Mouse (Mus musculus) myocyte (in vitro differentiated cells): ENCODE measurements around the gene Capn8. TPM values are rescaled to one million over a fixed set of nuclear protein-coding genes. Genes with fewer than 3 reads are reported as not detected.

Source experiments
- H3K27me3 ChIP-seq: one replicate; pipeline ENCODE4 v1.6.1; 2011; ENCODE audit not compliant: control insufficient read depth, insufficient read depth, insufficient read length
- H3K36me3 ChIP-seq: one replicate; pipeline ENCODE4 v1.6.1; 2011; ENCODE audit not compliant: control insufficient read depth, insufficient read depth
- H3K4me2 ChIP-seq: one replicate; pipeline ENCODE4 v1.6.1; 2011; ENCODE audit warnings: low read depth, control low read depth
- H3K4me3 ChIP-seq: one replicate; pipeline ENCODE4 v1.5.1; 2011; ENCODE audit warnings: mild to moderate bottlenecking, control low read depth, moderate library complexity
- H3K79me2 ChIP-seq: one replicate; pipeline ENCODE4 v1.6.1; 2011; ENCODE audit not compliant: control insufficient read depth, insufficient read depth
- H3ac ChIP-seq: one replicate; pipeline ENCODE4 v1.6.1; 2011; ENCODE audit not compliant: control insufficient read depth, insufficient read length
- CEBPB ChIP-seq: IDR thresholded peaks from 2 replicates; pipeline ENCODE4 v1.6.1; 2011; ENCODE audit warnings: mild to moderate bottlenecking, moderate library complexity; ENCODE audit not compliant: poor library complexity, insufficient read depth, severe bottlenecking
- E2F4 ChIP-seq: IDR thresholded peaks from one replicate; pipeline ENCODE4 v1.6.1; 2011; ENCODE audit warnings: mild to moderate bottlenecking, control low read depth, moderate library complexity; ENCODE audit not compliant: insufficient read depth
- MAX ChIP-seq: IDR thresholded peaks from one replicate; pipeline ENCODE4 v1.6.1; 2011; ENCODE audit warnings: low read depth, mild to moderate bottlenecking, control low read depth
- MYOD1 ChIP-seq, 3 experiments: IDR thresholded peaks; one replicate each; pipeline ENCODE4 v1.6.1; 2011; ENCODE audit warnings: control low read depth in 2 of 3, low read depth in 2 of 3, mild to moderate bottlenecking in 2 of 3, moderate library complexity in 1 of 3; ENCODE audit not compliant: insufficient read length in 2 of 3, control insufficient read depth in 1 of 3
- MYOG ChIP-seq, 3 experiments: IDR thresholded peaks; one replicate each; pipeline ENCODE4 v1.6.1; 2011; ENCODE audit warnings: control low read depth in 2 of 3, low read depth in 2 of 3, mild to moderate bottlenecking in 2 of 3; ENCODE audit not compliant: insufficient read length in 2 of 3, control insufficient read depth in 1 of 3, insufficient read depth in 1 of 3
- POLR2A ChIP-seq: IDR thresholded peaks from one replicate; pipeline ENCODE4 v1.6.1; 2011; ENCODE audit warnings: low read depth, mild to moderate bottlenecking, control low read depth, moderate library complexity; ENCODE audit not compliant: insufficient read length
- POLR2AphosphoS2 ChIP-seq: IDR thresholded peaks from one replicate; pipeline ENCODE4 v1.6.1; 2011; ENCODE audit warnings: low read depth, control low read depth; ENCODE audit not compliant: insufficient read length
- REST ChIP-seq: IDR thresholded peaks from one replicate; pipeline ENCODE4 v1.6.1; 2011; ENCODE audit warnings: mild to moderate bottlenecking, control low read depth, moderate library complexity; ENCODE audit not compliant: insufficient read depth, insufficient read length
- SRF ChIP-seq: IDR thresholded peaks from one replicate; pipeline ENCODE4 v1.6.1; 2011; ENCODE audit warnings: low read depth; ENCODE audit not compliant: control insufficient read depth, insufficient read length
- TCF12 ChIP-seq: IDR thresholded peaks from one replicate; pipeline ENCODE4 v1.6.1; 2011; ENCODE audit warnings: mild to moderate bottlenecking, control low read depth; ENCODE audit not compliant: poor library complexity, insufficient read depth, severe bottlenecking
- TCF3 ChIP-seq: IDR thresholded peaks from one replicate; pipeline ENCODE4 v1.6.1; 2011; ENCODE audit warnings: low read depth, control low read depth; ENCODE audit not compliant: insufficient read length
- USF1 ChIP-seq: IDR thresholded peaks from one replicate; pipeline ENCODE4 v1.6.1; 2011; ENCODE audit warnings: low read depth, mild to moderate bottlenecking, control low read depth, moderate library complexity
- polyA plus RNA-seq: library from polyadenylated mRNA; unstranded; fragments of >200 nt; fragmentation: generic; extraction: Trizol; gene quantifications from one replicate; pipeline ENCODE4 v1.2.1, GENCODE M21; 2012; ENCODE audit warnings: missing spikeins

Gene Capn8
- not detected for polyA plus RNA-seq

- no peak within 1 kb of the TSS for H3K4me3 ChIP-seq
- H3K79me2 ChIP-seq, result no peaks in the 10 kb centered on the region
- TF ChIP-seq E2F4 (no peak), MYOD1 (IDR thresholded peaks at IDR 0.05; ENCODE audit: control insufficient read depth in 1 of 3, insufficient read length in 2 of 3, low read depth in 2 of 3) (no peak), CEBPB (no peak), MAX (no peak), SRF (no peak), TCF3 (no peak), MYOG (IDR thresholded peaks at IDR 0.05; ENCODE audit: control insufficient read depth in 1 of 3, insufficient read depth in 1 of 3, insufficient read length in 2 of 3, low read depth in 2 of 3) (no peak)
- no peak within 1 kb of the TSS for H3ac ChIP-seq
- H3K4me2 ChIP-seq, result no peak within 1 kb of the TSS
- H3K36me3 ChIP-seq, result no peaks in the 10 kb centered on the region
- no peaks in the 10 kb centered on the region for H3K27me3 ChIP-seq
Observed at GRCm38 (mm10) chr1:182564408-182565120, at the start of gene Capn8. Capn8 (plus strand) TSS chr1:182565007.

DNA sequence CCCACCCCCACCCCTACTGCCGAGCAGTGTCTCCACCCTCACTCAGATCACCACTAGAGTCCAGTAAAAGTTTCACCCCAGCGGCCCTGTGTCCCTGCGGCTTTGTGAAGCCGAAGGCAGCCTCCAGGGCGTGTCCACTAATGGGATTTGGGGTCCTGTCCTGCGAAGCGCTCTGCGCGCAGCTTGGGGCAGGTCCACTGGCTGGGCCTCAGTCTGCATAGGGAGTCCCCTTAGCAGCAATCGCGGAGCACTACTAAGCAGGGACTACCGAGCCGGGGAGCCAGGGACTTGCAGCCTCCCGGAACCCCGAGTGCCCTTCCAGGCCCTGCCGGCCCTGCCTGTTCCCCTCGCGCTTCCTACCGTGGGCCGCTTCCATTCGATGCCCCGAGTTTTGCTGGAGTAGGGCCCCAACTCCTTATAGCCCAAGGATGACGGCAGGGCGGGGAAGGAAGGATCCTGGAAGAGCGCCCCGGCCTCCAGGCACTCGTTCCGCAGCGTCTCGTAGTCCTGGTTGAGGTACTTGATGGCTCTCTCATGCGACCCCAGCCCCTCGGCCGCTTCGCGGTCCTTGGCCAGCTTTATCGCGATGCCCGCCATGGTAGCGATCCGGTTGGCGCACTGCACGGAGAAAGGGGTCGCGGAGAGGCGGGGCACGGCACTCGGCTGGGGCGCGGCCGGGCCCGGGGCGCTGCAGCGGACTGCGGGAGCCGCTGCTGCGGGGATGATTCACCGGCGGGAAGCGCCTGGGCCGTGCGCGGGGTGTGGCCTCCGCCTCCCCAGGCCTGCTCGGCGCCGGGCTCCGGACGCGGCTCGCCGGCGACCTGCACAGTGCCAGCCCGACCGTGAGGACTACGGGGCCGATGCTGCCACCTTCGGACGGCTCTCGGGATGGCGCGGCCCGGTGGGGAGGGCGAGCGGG lies 47.8 kb upstream of the Capn8 start, which contains the start of gene Capn2:
Capn2 (minus strand) TSS at position 851 of the 919 bp plus-strand sequence.
- H3K27me3 ChIP-seq, result no peaks in the 10 kb centered on the region
- TF ChIP-seq MYOG (IDR thresholded peaks at IDR 0.05; ENCODE audit: control insufficient read depth in 1 of 3, insufficient read depth in 1 of 3, insufficient read length in 2 of 3, low read depth in 2 of 3), result peak in 2 of 3 experiments; percentile 20 to 57
- TF ChIP-seq TCF12, result no peak
- TF ChIP-seq CEBPB, result no peak
- peak in 2 of 3 experiments; percentile 8 to 61 for TF ChIP-seq MYOD1 (IDR thresholded peaks at IDR 0.05; ENCODE audit: control insufficient read depth in 1 of 3, insufficient read length in 2 of 3, low read depth in 2 of 3)
- TF ChIP-seq TCF3, result peak; percentile 14
- peak; percentile 61 for TF ChIP-seq POLR2A
- TF ChIP-seq POLR2AphosphoS2, result peak; percentile 72
- peak within 1 kb of the TSS; percentile 88 for H3K4me3 ChIP-seq
- H3K79me2 ChIP-seq, result peaks cover 49% of the 10 kb centered on the region
- H3K4me2 ChIP-seq, result peak within 1 kb of the TSS; percentile 100
- H3K36me3 ChIP-seq, result peaks cover 6% of the 10 kb centered on the region
- H3ac ChIP-seq, result peak within 1 kb of the TSS; percentile 56

DNA sequence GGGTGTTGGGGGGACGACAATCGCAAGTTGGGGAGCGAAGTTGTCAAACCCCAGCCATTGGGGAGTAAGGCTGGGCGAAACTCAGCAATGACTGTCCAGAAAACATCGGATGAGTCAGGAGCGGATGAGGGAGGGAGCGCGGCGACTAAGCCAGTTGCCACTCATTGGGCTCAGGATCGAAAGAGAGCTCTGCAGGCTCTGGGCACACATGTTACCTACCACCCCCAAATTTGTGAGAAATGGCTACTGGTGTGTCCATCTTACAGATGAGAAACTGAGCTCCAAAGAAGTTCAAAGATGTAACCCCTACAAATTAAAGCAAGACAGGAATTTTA lies 47.2 kb upstream of the Capn8 start:
- Histone ChIP-seq H3ac (peak overlapping the region; percentile 56), H3K27me3 (no peaks in the 10 kb centered on the region), H3K36me3 (peaks cover 6% of the 10 kb centered on the region), H3K79me2 (peaks cover 43% of the 10 kb centered on the region), H3K4me2 (peak overlapping the region; percentile 100), H3K4me3 (peak overlapping the region; percentile 88)
- TF ChIP-seq TCF12 (no peak), POLR2A (no peak), REST (no peak), USF1 (no peak), SRF (no peak), MYOD1 (IDR thresholded peaks at IDR 0.05; ENCODE audit: control insufficient read depth in 1 of 3, insufficient read length in 2 of 3, low read depth in 2 of 3) (no peak), MAX (no peak)

- no peak for TF ChIP-seq CEBPB
- no peak for TF ChIP-seq TCF3
- no peak for TF ChIP-seq SRF
- TF ChIP-seq E2F4, result no peak
- TF ChIP-seq MYOD1 (IDR thresholded peaks at IDR 0.05; ENCODE audit: control insufficient read depth in 1 of 3, insufficient read length in 2 of 3, low read depth in 2 of 3), result no peak
- TF ChIP-seq USF1, result no peak
- no peak for TF ChIP-seq POLR2A
- TF ChIP-seq MYOG (IDR thresholded peaks at IDR 0.05; ENCODE audit: control insufficient read depth in 1 of 3, insufficient read depth in 1 of 3, insufficient read length in 2 of 3, low read depth in 2 of 3), result no peak
- no peak for TF ChIP-seq REST
- TF ChIP-seq TCF12, result no peak
- TF ChIP-seq MAX, result no peak
- TF ChIP-seq POLR2AphosphoS2, result no peak
- Histone ChIP-seq H3K4me3 (peak overlapping the region; percentile 88), H3K79me2 (peaks cover 38% of the 10 kb centered on the region), H3K4me2 (peak overlapping the region; percentile 100), H3K27me3 (no peaks in the 10 kb centered on the region), H3K36me3 (peaks cover 6% of the 10 kb centered on the region), H3ac (no peak overlapping the region)
Observed at GRCm38 (mm10) chr1:182518143-182518680, 46.6 kb upstream of the Capn8 start.
